ENCODE assay signal across 20 mouse cellular contexts in genomic region chr2:20290982-20291740, GRCm38 (mm10).
DNase-seq lines count a peak whose midpoint lies in the region; ATAC-seq lines count a peak whose summit lies in the region.
"Had no signal": no experiment of that assay in that cellular context is flagged by ENCODE, and none has a peak within 500 bp of the region (broad histone marks: within the 10 kb centered on the region; RNA-seq: fewer than 3 reads in every experiment).

No protein-coding gene starts in this region.

- peak; percentile 96 for ATAC-seq in kidney, embryonic 14.5 days (ENCODE audit: low FRiP score, low TSS enrichment)
- no peak for ATAC-seq in lung, embryonic 15.5 days (ENCODE audit: borderline replicate concordance, extremely low read depth, low FRiP score, low TSS enrichment)
- ATAC-seq in forebrain, embryonic 14.5 days = no peak
- ATAC-seq: forebrain, postnatal 0 days; liver, embryonic 12.5 days had no signal

- H3K9me3 ChIP-seq in kidney, embryonic 14.5 days (ENCODE audit: control insufficient read depth, low read length) = no peaks in the 10 kb centered on the region
- H3K9me3 ChIP-seq in lung, embryonic 15.5 days = no peaks in the 10 kb centered on the region
- no peaks in the 10 kb centered on the region for H3K9me3 ChIP-seq in forebrain, embryonic 14.5 days (replicated peaks; ENCODE audit: control insufficient read depth, low read length)
- H3K9me3 ChIP-seq: hindbrain, embryonic 13.5 days; liver, embryonic 12.5 days; megakaryocyte, embryonic 14.5 days had no signal

- H3K9ac ChIP-seq in kidney, embryonic 14.5 days (ENCODE audit: low read depth, low read length) = no peak overlapping the region
- no peak overlapping the region for H3K9ac ChIP-seq in lung, embryonic 15.5 days
- no peak overlapping the region for H3K9ac ChIP-seq in forebrain, embryonic 14.5 days (ENCODE audit: low read length)
- H3K9ac ChIP-seq: forebrain, postnatal 0 days; hindbrain, embryonic 13.5 days; liver, embryonic 12.5 days had no signal

- DNase-seq in kidney, adult 18-20 months = no peak
- no peak for DNase-seq in lung, postnatal 36 days
- peak; percentile 38 for DNase-seq in embryo, embryonic 11.5 days (ENCODE audit: low read depth, low spot score)
- DNase-seq in mesoderm, embryonic 11.5 days (ENCODE audit: low read depth, low spot score) = peak; percentile 82
- DNase-seq in forebrain, embryonic 14.5 days (ENCODE audit: low spot score) = no peak
- no peak for DNase-seq in cerebellum, postnatal 25 days
- DNase-seq: adrenal gland, postnatal 10 days; cerebellum, adult 11-12 months; cerebellum, postnatal 36 days; forebrain, postnatal 0 days; heart, adult 2 months; left cerebral cortex, postnatal 4 days; lung, postnatal 10 days; right cerebral cortex, postnatal 4 days; thymus, postnatal 4 days had no signal

- no peaks in the 10 kb centered on the region for H3K27me3 ChIP-seq in kidney, embryonic 14.5 days (ENCODE audit: control insufficient read depth, insufficient read depth, low read length)
- H3K27me3 ChIP-seq in lung, embryonic 15.5 days = no peaks in the 10 kb centered on the region
- H3K27me3 ChIP-seq in forebrain, embryonic 14.5 days (replicated peaks; ENCODE audit: control insufficient read depth, insufficient read depth, low read length) = no peaks in the 10 kb centered on the region
- H3K27me3 ChIP-seq: hindbrain, embryonic 13.5 days; liver, embryonic 12.5 days; megakaryocyte, embryonic 14.5 days had no signal

- 18% methylated on average over 4 of the region's 4 CpGs for WGBS in kidney, embryonic 14.5 days
- 57% methylated on average over 4 of the region's 4 CpGs for WGBS in lung, embryonic 15.5 days
- WGBS in forebrain, embryonic 14.5 days = 63% methylated on average over 4 of the region's 4 CpGs

- H3K4me1 ChIP-seq in kidney, embryonic 14.5 days (ENCODE audit: control insufficient read depth, insufficient read depth, low read length) = peaks cover 11% of the 10 kb centered on the region
- 0 out of 2 replicates have a peak, but pooled peaks cover 5% of the 10 kb centered on the region for H3K4me1 ChIP-seq in lung, embryonic 15.5 days
- no peaks in the 10 kb centered on the region for H3K4me1 ChIP-seq in forebrain, embryonic 14.5 days (ENCODE audit: control insufficient read depth, insufficient read depth, low read length)
- H3K4me1 ChIP-seq: hindbrain, embryonic 13.5 days; liver, embryonic 12.5 days; megakaryocyte, embryonic 14.5 days had no signal

- H3K36me3 ChIP-seq in kidney, embryonic 14.5 days (ENCODE audit: control insufficient read depth, insufficient read depth, low read length) = no peaks in the 10 kb centered on the region
- no peaks in the 10 kb centered on the region for H3K36me3 ChIP-seq in lung, embryonic 15.5 days
- no peaks in the 10 kb centered on the region for H3K36me3 ChIP-seq in forebrain, embryonic 14.5 days (ENCODE audit: control insufficient read depth, insufficient read depth, low read length)
- H3K36me3 ChIP-seq: hindbrain, embryonic 13.5 days; liver, embryonic 12.5 days had no signal

- no peak overlapping the region for H3K4me3 ChIP-seq in kidney, embryonic 14.5 days (ENCODE audit: low read length)
- no peak overlapping the region for H3K4me3 ChIP-seq in lung, embryonic 15.5 days
- no peak overlapping the region for H3K4me3 ChIP-seq in forebrain, embryonic 14.5 days (ENCODE audit: low read depth, low read length)
- H3K4me3 ChIP-seq: heart, adult 2 months; hindbrain, embryonic 13.5 days; liver, embryonic 12.5 days; megakaryocyte, embryonic 14.5 days had no signal

- peak overlapping the region; percentile 73 for H3K27ac ChIP-seq in kidney, embryonic 14.5 days (ENCODE audit: low read depth, low read length)
- peak overlapping the region; percentile 46 for H3K27ac ChIP-seq in lung, embryonic 15.5 days
- no peak overlapping the region for H3K27ac ChIP-seq in forebrain, embryonic 14.5 days (ENCODE audit: low read depth, low read length)
- H3K27ac ChIP-seq: heart, adult 2 months; hindbrain, embryonic 13.5 days; liver, embryonic 12.5 days had no signal

- no peak overlapping the region for H3K4me2 ChIP-seq in kidney, embryonic 14.5 days (replicated peaks; ENCODE audit: low read depth, low read length)
- H3K4me2 ChIP-seq in lung, embryonic 15.5 days = no peak overlapping the region
- no peak overlapping the region for H3K4me2 ChIP-seq in forebrain, embryonic 14.5 days (ENCODE audit: low read length)
- H3K4me2 ChIP-seq: hindbrain, embryonic 13.5 days; liver, embryonic 12.5 days had no signal

Comparison
In these comparisons a context has a peak if more than half of its experiments do, and no peak if none do; other contexts are left out.
1. DNase-seq: peak in embryo, embryonic 11.5 days (single experiment) and mesoderm, embryonic 11.5 days (single experiment); none in kidney, adult 18-20 months (single experiment), lung, postnatal 36 days (single experiment), forebrain, embryonic 14.5 days (single experiment) and cerebellum, postnatal 25 days (0 of 2).